Mouse (Mus musculus): ENCODE measurements around the gene Zfp280d. TPM values are rescaled to one million over a fixed set of nuclear protein-coding genes. Genes with fewer than 3 reads are reported as not detected.

Zfp280d gene
- polyA plus RNA-seq, 1 experiment from 2014 or later = 36.5 TPM

GRCm38 (mm10) chr9:72276941-72277340 lies 2.3 kb downstream of the Zfp280d start:
- H3K4me2 ChIP-seq (replicated peaks) = no peak overlapping the region
- H3K36me3 ChIP-seq = no peaks in the 10 kb centered on the region
- no peak overlapping the region for H3K27ac ChIP-seq (replicated peaks)
- no peak overlapping the region for H3K9ac ChIP-seq
- no peak overlapping the region for H3K4me3 ChIP-seq (replicated peaks)
- H3K4me1 ChIP-seq = peaks cover 11% of the 10 kb centered on the region
- 0 out of 2 replicates have a peak, but pooled peaks cover 5% of the 10 kb centered on the region for H3K9me3 ChIP-seq (replicated peaks)
- no peak for ATAC-seq (ENCODE audit: insufficient number of reproducible peaks, low FRiP score, low TSS enrichment, low read depth)
- no peaks in the 10 kb centered on the region for H3K27me3 ChIP-seq

- Histone ChIP-seq H3K27me3 (no peaks in the 10 kb centered on the region), H3K4me2 (replicated peaks) (no peak overlapping the region), H3K9ac (no peak overlapping the region)
These were observed 5.3 kb downstream of the Zfp280d start for GRCm38 (mm10) chr9:72279943-72280342.

GRCm38 (mm10) chr9:72287696-72288095 lies 13.0 kb downstream of the Zfp280d start:
- H3K9me3 ChIP-seq (replicated peaks) = no peaks in the 10 kb centered on the region
- H3K9ac ChIP-seq = no peak overlapping the region
- ATAC-seq (ENCODE audit: insufficient number of reproducible peaks, low FRiP score, low TSS enrichment, low read depth) = no peak
- no peak overlapping the region for H3K27ac ChIP-seq (replicated peaks)
- H3K27me3 ChIP-seq = no peaks in the 10 kb centered on the region
- H3K4me3 ChIP-seq (replicated peaks) = no peak overlapping the region
- H3K36me3 ChIP-seq = peaks cover 5% of the 10 kb centered on the region; the same call in 1 of the 2 replicates
- H3K4me2 ChIP-seq (replicated peaks) = no peak overlapping the region
- H3K4me1 ChIP-seq = 0 out of 2 replicates have a peak, but pooled peaks cover 4% of the 10 kb centered on the region
- 85% methylated on average over 2 of the region's 2 CpGs for WGBS

More at GRCm38 (mm10) chr9:72279943-72280342, 5.3 kb downstream of the Zfp280d start:
- 86% methylated on average over 4 of the region's 4 CpGs for WGBS
- Histone ChIP-seq H3K27ac (replicated peaks) (no peak overlapping the region), H3K9me3 (replicated peaks) (no peaks in the 10 kb centered on the region), H3K4me3 (replicated peaks) (no peak overlapping the region), H3K36me3 (no peaks in the 10 kb centered on the region), H3K4me1 (peaks cover 8% of the 10 kb centered on the region)
- ATAC-seq (ENCODE audit: insufficient number of reproducible peaks, low FRiP score, low TSS enrichment, low read depth) = no peak

GRCm38 (mm10) chr9:72288210-72288609 lies 13.6 kb downstream of the Zfp280d start:
- peaks cover 5% of the 10 kb centered on the region; the same call in 1 of the 2 replicates for H3K36me3 ChIP-seq
- no peak for ATAC-seq (ENCODE audit: insufficient number of reproducible peaks, low FRiP score, low TSS enrichment, low read depth)
- 0 out of 2 replicates have a peak, but pooled peaks cover 4% of the 10 kb centered on the region for H3K4me1 ChIP-seq
- no peak overlapping the region for H3K4me2 ChIP-seq (replicated peaks)
- no peaks in the 10 kb centered on the region for H3K27me3 ChIP-seq
- H3K9ac ChIP-seq = no peak overlapping the region
- no peak overlapping the region for H3K4me3 ChIP-seq (replicated peaks)
- 0 out of 2 replicates have a peak overlapping the region, but pooled peaks have one; percentile 22 for H3K27ac ChIP-seq (replicated peaks)
- WGBS = 85% methylated on average over 2 of the region's 2 CpGs
- H3K9me3 ChIP-seq (replicated peaks) = no peaks in the 10 kb centered on the region

- Histone ChIP-seq H3K4me1 (0 out of 2 replicates have a peak, but pooled peaks cover 4% of the 10 kb centered on the region), H3K9me3 (replicated peaks) (no peaks in the 10 kb centered on the region), H3K9ac (no peak overlapping the region), H3K27ac (replicated peaks) (no peak overlapping the region), H3K36me3 (peaks cover 5% of the 10 kb centered on the region; the same call in 1 of the 2 replicates), H3K4me2 (replicated peaks) (no peak overlapping the region), H3K4me3 (replicated peaks) (no peak overlapping the region), H3K27me3 (no peaks in the 10 kb centered on the region)
- no peak for ATAC-seq (ENCODE audit: insufficient number of reproducible peaks, low FRiP score, low TSS enrichment, low read depth)
- WGBS = 95% methylated on average over 1 of the region's 1 CpGs
These were observed 14.4 kb downstream of the Zfp280d start for GRCm38 (mm10) chr9:72289094-72289493.

- no peak overlapping the region for H3K4me3 ChIP-seq (replicated peaks)
- no peak for ATAC-seq (ENCODE audit: insufficient number of reproducible peaks, low FRiP score, low TSS enrichment, low read depth)
- no peak overlapping the region for H3K27ac ChIP-seq (replicated peaks)
- no peaks in the 10 kb centered on the region for H3K27me3 ChIP-seq
- H3K9me3 ChIP-seq (replicated peaks) = no peaks in the 10 kb centered on the region
- no peak overlapping the region for H3K9ac ChIP-seq
- H3K4me2 ChIP-seq (replicated peaks) = no peak overlapping the region
- H3K4me1 ChIP-seq = no peaks in the 10 kb centered on the region
- H3K36me3 ChIP-seq = no peaks in the 10 kb centered on the region
These were observed 19.4 kb downstream of the Zfp280d start for GRCm38 (mm10) chr9:72294076-72294475.

- Histone ChIP-seq H3K4me2 (replicated peaks) (no peak overlapping the region), H3K36me3 (peaks cover 18% of the 10 kb centered on the region), H3K9ac (no peak overlapping the region), H3K9me3 (replicated peaks) (no peaks in the 10 kb centered on the region), H3K4me1 (no peaks in the 10 kb centered on the region), H3K27me3 (no peaks in the 10 kb centered on the region), H3K27ac (replicated peaks) (no peak overlapping the region), H3K4me3 (replicated peaks) (no peak overlapping the region)
- 88% methylated on average over 2 of the region's 2 CpGs for WGBS
- no peak for ATAC-seq (ENCODE audit: insufficient number of reproducible peaks, low FRiP score, low TSS enrichment, low read depth)
These were observed 35.1 kb downstream of the Zfp280d start for GRCm38 (mm10) chr9:72309765-72310164.

GRCm38 (mm10) chr9:72333221-72333620 lies 58.6 kb downstream of the Zfp280d start:
- 38% methylated on average over 2 of the region's 2 CpGs for WGBS
- no peak overlapping the region for H3K4me2 ChIP-seq (replicated peaks)
- H3K9me3 ChIP-seq (replicated peaks) = no peaks in the 10 kb centered on the region

GRCm38 (mm10) chr9:72336069-72336468 lies 61.4 kb downstream of the Zfp280d start:
- no peak for ATAC-seq (ENCODE audit: insufficient number of reproducible peaks, low FRiP score, low TSS enrichment, low read depth)
- no peaks in the 10 kb centered on the region for H3K4me1 ChIP-seq
- H3K36me3 ChIP-seq = peaks cover 13% of the 10 kb centered on the region
- H3K9ac ChIP-seq = no peak overlapping the region
- WGBS = 63% methylated on average over 2 of the region's 2 CpGs
- H3K9me3 ChIP-seq (replicated peaks) = no peaks in the 10 kb centered on the region
- H3K4me3 ChIP-seq (replicated peaks) = no peak overlapping the region
- no peak overlapping the region for H3K27ac ChIP-seq (replicated peaks)
- H3K4me2 ChIP-seq (replicated peaks) = no peak overlapping the region
- no peaks in the 10 kb centered on the region for H3K27me3 ChIP-seq

More at GRCm38 (mm10) chr9:72333221-72333620, 58.6 kb downstream of the Zfp280d start:
- Histone ChIP-seq H3K9ac (no peak overlapping the region), H3K27me3 (no peaks in the 10 kb centered on the region), H3K27ac (replicated peaks) (no peak overlapping the region), H3K4me3 (replicated peaks) (no peak overlapping the region), H3K4me1 (no peaks in the 10 kb centered on the region), H3K36me3 (peaks cover 13% of the 10 kb centered on the region)
- no peak for ATAC-seq (ENCODE audit: insufficient number of reproducible peaks, low FRiP score, low TSS enrichment, low read depth)

- WGBS = 85% methylated on average over 2 of the region's 2 CpGs
- no peak for ATAC-seq (ENCODE audit: insufficient number of reproducible peaks, low FRiP score, low TSS enrichment, low read depth)
- Histone ChIP-seq H3K9ac (no peak overlapping the region), H3K4me2 (replicated peaks) (no peak overlapping the region), H3K4me1 (no peaks in the 10 kb centered on the region), H3K27me3 (no peaks in the 10 kb centered on the region), H3K27ac (replicated peaks) (no peak overlapping the region), H3K9me3 (replicated peaks) (no peaks in the 10 kb centered on the region), H3K36me3 (peaks cover 9% of the 10 kb centered on the region), H3K4me3 (replicated peaks) (no peak overlapping the region)
These were observed 64.5 kb downstream of the Zfp280d start for GRCm38 (mm10) chr9:72339119-72339518.

GRCm38 (mm10) chr9:72343844-72344243 lies 69.2 kb downstream of the Zfp280d start:
- Histone ChIP-seq H3K36me3 (peaks cover 5% of the 10 kb centered on the region), H3K27me3 (no peaks in the 10 kb centered on the region), H3K4me3 (replicated peaks) (no peak overlapping the region), H3K9ac (no peak overlapping the region), H3K4me1 (no peaks in the 10 kb centered on the region), H3K4me2 (replicated peaks) (no peak overlapping the region), H3K27ac (replicated peaks) (0 out of 2 replicates have a peak overlapping the region, but pooled peaks have one; percentile 2), H3K9me3 (replicated peaks) (no peaks in the 10 kb centered on the region)
- ATAC-seq (ENCODE audit: insufficient number of reproducible peaks, low FRiP score, low TSS enrichment, low read depth) = no peak

GRCm38 (mm10) chr9:72372359-72372758 lies 97.7 kb downstream of the Zfp280d start:
- Histone ChIP-seq H3K27ac (replicated peaks) (no peak overlapping the region), H3K27me3 (no peaks in the 10 kb centered on the region), H3K4me3 (replicated peaks) (no peak overlapping the region), H3K9ac (no peak overlapping the region), H3K9me3 (replicated peaks) (no peaks in the 10 kb centered on the region), H3K4me2 (replicated peaks) (no peak overlapping the region), H3K36me3 (no peaks in the 10 kb centered on the region), H3K4me1 (no peaks in the 10 kb centered on the region)
- ATAC-seq (ENCODE audit: insufficient number of reproducible peaks, low FRiP score, low TSS enrichment, low read depth) = no peak
- WGBS = 89% methylated on average over 2 of the region's 2 CpGs

All from embryonic facial prominence, embryonic 15.5 days (tissue).